Mouse (Mus musculus) heart, adult 2 months (tissue): ENCODE data around the gene Mief2.

Experiments
- CTCF ChIP-seq: fragments of 200-600 bp; IDR thresholded peaks from 2 replicates; pipeline ENCODE4 v1.8.1; 2022; ENCODE audit warnings: antibody characterized with exemption, mild to moderate bottlenecking, moderate library complexity
- EP300 ChIP-seq: fragments of 200-500 bp; IDR thresholded peaks from 2 replicates; pipeline ENCODE4 v1.6.1; 2011; ENCODE audit warnings: low read depth, low read length, control low read depth; ENCODE audit not compliant: insufficient read depth
- POLR2A ChIP-seq: fragments of 200-500 bp; IDR thresholded peaks from 2 replicates; pipeline ENCODE4 v1.6.1; 2011; ENCODE audit warnings: mild to moderate bottlenecking, low read depth, low read length, control low read depth; ENCODE audit not compliant: insufficient read depth

DNA sequence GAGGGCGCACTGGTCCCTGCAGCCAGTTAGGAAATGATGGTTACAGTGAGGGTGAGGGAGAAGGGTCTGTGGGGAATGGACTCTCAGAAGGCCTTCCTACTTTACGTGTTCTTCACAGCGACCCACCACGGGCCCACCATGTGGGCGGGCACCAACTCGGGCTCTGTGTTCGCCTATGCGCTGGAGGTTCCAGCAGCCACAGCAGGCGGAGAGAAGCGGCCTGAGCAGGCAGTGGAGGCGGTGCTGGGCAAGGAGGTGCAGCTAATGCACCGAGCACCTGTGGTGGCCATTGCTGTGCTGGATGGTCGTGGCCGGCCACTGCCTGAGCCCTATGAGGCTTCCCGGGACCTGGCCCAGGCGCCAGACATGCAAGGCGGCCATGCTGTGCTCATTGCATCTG is 17.0 kb upstream of the Mief2 start:
- TF ChIP-seq POLR2A (no peak), CTCF (no peak), EP300 (no peak)
